Mouse (Mus musculus) thymus, postnatal 0 days (tissue): ENCODE measurements at regions not wholly inside any gene's neighbourhood (a gene's known extent, or its start where the extent isn't known, plus 50 kb on each side); places are given as distances from the start of the nearest gene placed in this dataset.

ENCODE experiments used
- DNase-seq: peaks from one replicate; pipeline ENCODE4 v3.0.0-alpha.2; 2015; ENCODE audit warnings: low spot score

- DNase-seq = no peak
Measured at GRCm38 (mm10) chr12:26143411-26143810, 271.6 kb downstream of the Rnf144a start.

- no peak for DNase-seq
Measured at GRCm38 (mm10) chr12:26130811-26131210, 284.2 kb downstream of the Rnf144a start.

GRCm38 (mm10) chr12:26130011-26130410 lies 285.0 kb downstream of the Rnf144a start:
- DNase-seq = no peak

GRCm38 (mm10) chr12:26129511-26129910 lies 285.5 kb downstream of the Rnf144a start:
- no peak for DNase-seq

GRCm38 (mm10) chr12:26128851-26129250 lies 286.2 kb downstream of the Rnf144a start:
- DNase-seq = no peak

GRCm38 (mm10) chr12:26126260-26126659 lies 288.8 kb downstream of the Rnf144a start:
- DNase-seq = no peak

GRCm38 (mm10) chr12:26124211-26124610 lies 290.8 kb downstream of the Rnf144a start:
- no peak for DNase-seq

GRCm38 (mm10) chr12:26115339-26115912 lies 299.6 kb downstream of the Rnf144a start:
- no peak for DNase-seq

GRCm38 (mm10) chr12:26112166-26113019 lies 302.7 kb downstream of the Rnf144a start:
- no peak for DNase-seq

GRCm38 (mm10) chr12:26109866-26110265 lies 305.2 kb downstream of the Rnf144a start:
- no peak for DNase-seq

GRCm38 (mm10) chr12:26104372-26104771 lies 310.7 kb downstream of the Rnf144a start:
- DNase-seq = no peak

GRCm38 (mm10) chr12:26102384-26102783 lies 312.7 kb downstream of the Rnf144a start:
- no peak for DNase-seq

- DNase-seq = no peak
Measured at GRCm38 (mm10) chr12:26100140-26100539, 314.9 kb downstream of the Rnf144a start.

GRCm38 (mm10) chr12:26099176-26099575 lies 315.9 kb downstream of the Rnf144a start:
- no peak for DNase-seq

GRCm38 (mm10) chr12:26092311-26092710 lies 322.7 kb downstream of the Rnf144a start:
- no peak for DNase-seq

- no peak for DNase-seq
Measured at GRCm38 (mm10) chr12:26091865-26092264, 323.2 kb downstream of the Rnf144a start.

- no peak for DNase-seq
Measured at GRCm38 (mm10) chr12:26088389-26088788, 326.7 kb downstream of the Rnf144a start.

GRCm38 (mm10) chr12:26086923-26087322 lies 328.1 kb downstream of the Rnf144a start:
- no peak for DNase-seq

- DNase-seq = no peak
Measured at GRCm38 (mm10) chr12:26086414-26086813, 328.6 kb downstream of the Rnf144a start.

- DNase-seq = no peak
Measured at GRCm38 (mm10) chr12:26079061-26079625, 335.9 kb downstream of the Rnf144a start.

- DNase-seq = no peak
Measured at GRCm38 (mm10) chr12:26075638-26076254, 339.3 kb downstream of the Rnf144a start.

- DNase-seq = no peak
Measured at GRCm38 (mm10) chr12:26072180-26072579, 342.9 kb downstream of the Rnf144a start.
